Mouse (Mus musculus) limb, embryonic 11.5 days (tissue): ENCODE results near the gene Trp53bp2. TPM values are rescaled to one million over a fixed set of nuclear protein-coding genes. Genes with fewer than 3 reads are reported as not detected.

Source experiments
- ATAC-seq: fragments of 200-750 bp; cut with Nextera tagmentation; 2 replicates; pipeline ENCODE4 v1.8.0; 2017; ENCODE audit warnings: low read depth; ENCODE audit not compliant: insufficient number of reproducible peaks, low FRiP score, low TSS enrichment
- DNase-seq: peaks from one replicate; pipeline ENCODE4 v3.0.0-alpha.2; 2015; ENCODE audit warnings: low spot score
- H3K27ac ChIP-seq: fragments of 300-500 bp; sonication (generic); replicated peaks from 2 replicates; pipeline ENCODE4 v1.5.1; 2014; ENCODE audit warnings: low read depth, mild to moderate bottlenecking, low read length
- H3K27me3 ChIP-seq: fragments of 300-500 bp; sonication (generic); 2 replicates; pipeline ENCODE4 v1.6.1; 2014; ENCODE audit warnings: mild to moderate bottlenecking, low read length, mixed read lengths; ENCODE audit not compliant: control insufficient read depth, insufficient read depth
- H3K36me3 ChIP-seq: fragments of 300-500 bp; sonication (generic); 2 replicates; pipeline ENCODE4 v1.6.1; 2014; ENCODE audit warnings: mild to moderate bottlenecking, low read length, moderate library complexity, mixed read lengths; ENCODE audit not compliant: control insufficient read depth, insufficient read depth
- H3K4me1 ChIP-seq: fragments of 300-500 bp; sonication (generic); 2 replicates; pipeline ENCODE4 v1.6.1; 2014; ENCODE audit warnings: low read length, mixed read lengths; ENCODE audit not compliant: control insufficient read depth, insufficient read depth
- H3K4me2 ChIP-seq: fragments of 300-500 bp; sonication (generic); 2 replicates; pipeline ENCODE4 v1.6.1; 2014; ENCODE audit warnings: low read depth, mild to moderate bottlenecking, moderate library complexity; ENCODE audit not compliant: severe bottlenecking
- H3K4me3 ChIP-seq: fragments of 300-500 bp; sonication (generic); 2 replicates; pipeline ENCODE4 v1.5.1; 2014; ENCODE audit warnings: low read depth, low read length
- H3K9ac ChIP-seq: fragments of 300-500 bp; sonication (generic); 2 replicates; pipeline ENCODE4 v1.6.1; 2014; ENCODE audit warnings: mild to moderate bottlenecking, low read length
- H3K9me3 ChIP-seq: fragments of 300-500 bp; sonication (generic); 2 replicates; pipeline ENCODE4 v1.6.1; 2016; ENCODE audit warnings: low read length; ENCODE audit not compliant: control insufficient read depth
- WGBS: fragments of 180-500 bp; shearing (Covaris S2); extraction: QIAGEN DNeasy Blood & Tissue Kit; methylation state at CpG from one replicate; pipeline ENCODE4 v1.1.7; 2014; 5-methylcytosine and 5-hydroxymethylcytosine counted together
- polyA plus RNA-seq: library from polyadenylated mRNA; unstranded; fragments of >200 nt; fragmentation: Nextera tagmentation; extraction: Ambion mirVana; gene quantifications from 2 replicates; pipeline ENCODE4 v1.2.1, GENCODE M21; 2014

Gene Trp53bp2
- polyA plus RNA-seq, 1 experiment from 2014 or later: 41.5 TPM

- Histone ChIP-seq H3K9ac (no peak overlapping the region), H3K27me3 (no peaks in the 10 kb centered on the region), H3K4me2 (no peak overlapping the region), H3K4me1 (no peaks in the 10 kb centered on the region), H3K27ac (no peak overlapping the region), H3K9me3 (no peaks in the 10 kb centered on the region), H3K36me3 (peaks cover 14% of the 10 kb centered on the region; the same call in 1 of the 2 replicates), H3K4me3 (no peak overlapping the region)
- DNase-seq (no peak), ATAC-seq (no peak)
- 91% methylated on average over 8 of the region's 8 CpGs for WGBS
Observed at GRCm38 (mm10) chr1:182459436-182459835, 50.5 kb downstream of the Trp53bp2 start.

- WGBS: 85% methylated on average over 13 of the region's 13 CpGs
- no peaks in the 10 kb centered on the region for H3K4me1 ChIP-seq
- H3K36me3 ChIP-seq: peaks cover 10% of the 10 kb centered on the region; the same call in 1 of the 2 replicates
- H3K27me3 ChIP-seq: no peaks in the 10 kb centered on the region
- no peak overlapping the region for H3K4me3 ChIP-seq
- no peak overlapping the region for H3K27ac ChIP-seq
- H3K9me3 ChIP-seq: no peaks in the 10 kb centered on the region
- DNase-seq (no peak), ATAC-seq (no peak)
- no peak overlapping the region for H3K4me2 ChIP-seq
- no peak overlapping the region for H3K9ac ChIP-seq
Observed at GRCm38 (mm10) chr1:182460291-182461244, 51.6 kb downstream of the Trp53bp2 start.

GRCm38 (mm10) chr1:182461261-182461660 lies 52.3 kb downstream of the Trp53bp2 start:
- Histone ChIP-seq H3K9ac (no peak overlapping the region), H3K4me1 (no peaks in the 10 kb centered on the region), H3K4me3 (no peak overlapping the region), H3K4me2 (no peak overlapping the region), H3K27me3 (no peaks in the 10 kb centered on the region), H3K27ac (no peak overlapping the region), H3K36me3 (peaks cover 10% of the 10 kb centered on the region; the same call in 1 of the 2 replicates), H3K9me3 (no peaks in the 10 kb centered on the region)
- ATAC-seq (no peak), DNase-seq (no peak)
- WGBS: 87% methylated on average over 7 of the region's 7 CpGs

- H3K36me3 ChIP-seq: peaks cover 10% of the 10 kb centered on the region; the same call in 1 of the 2 replicates
- WGBS: 96% methylated on average over 10 of the region's 10 CpGs
Observed at GRCm38 (mm10) chr1:182461813-182462212, 52.8 kb downstream of the Trp53bp2 start.

DNA sequence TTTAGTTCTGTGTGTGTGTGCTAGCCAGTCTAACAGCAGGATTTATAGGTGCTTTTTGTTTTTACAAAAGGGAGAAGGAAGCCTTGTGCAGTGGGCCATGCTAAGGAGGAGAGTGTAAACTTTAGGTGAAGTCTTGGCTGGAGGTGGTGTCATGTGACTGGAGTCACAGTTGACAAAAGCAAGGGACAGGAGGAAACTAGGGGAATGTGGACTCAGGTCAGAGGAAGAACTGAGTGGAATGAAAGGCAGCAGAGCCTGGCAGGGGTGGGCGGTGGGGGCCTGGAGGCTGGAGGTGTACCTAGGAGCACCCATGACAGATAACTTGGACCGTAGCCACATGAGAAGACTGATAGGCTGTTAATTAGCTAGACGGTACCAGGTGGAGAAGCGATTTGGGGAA lies 56.3 kb downstream of the Trp53bp2 start:
- Histone ChIP-seq H3K9me3 (no peaks in the 10 kb centered on the region), H3K4me1 (no peaks in the 10 kb centered on the region), H3K36me3 (peaks cover 5% of the 10 kb centered on the region; the same call in 1 of the 2 replicates), H3K9ac (no peak overlapping the region), H3K27me3 (no peaks in the 10 kb centered on the region), H3K4me3 (no peak overlapping the region), H3K4me2 (no peak overlapping the region), H3K27ac (no peak overlapping the region)
- DNase-seq (no peak), ATAC-seq (no peak)
- WGBS: 78% methylated on average over 4 of the region's 4 CpGs

More at GRCm38 (mm10) chr1:182461813-182462212, 52.8 kb downstream of the Trp53bp2 start:
- Histone ChIP-seq H3K27me3 (no peaks in the 10 kb centered on the region), H3K27ac (no peak overlapping the region), H3K9me3 (no peaks in the 10 kb centered on the region), H3K9ac (no peak overlapping the region), H3K4me2 (no peak overlapping the region), H3K4me3 (no peak overlapping the region), H3K4me1 (no peaks in the 10 kb centered on the region)
- no peak for DNase-seq
- ATAC-seq: no peak

- H3K4me1 ChIP-seq: no peaks in the 10 kb centered on the region
- no peaks in the 10 kb centered on the region for H3K9me3 ChIP-seq
- no peaks in the 10 kb centered on the region for H3K27me3 ChIP-seq
- H3K36me3 ChIP-seq: peaks cover 5% of the 10 kb centered on the region; the same call in 1 of the 2 replicates
- H3K4me2 ChIP-seq: no peak overlapping the region
- ATAC-seq: no peak
- DNase-seq: no peak
- no peak overlapping the region for H3K27ac ChIP-seq
- WGBS: 86% methylated on average over 4 of the region's 4 CpGs
- H3K4me3 ChIP-seq: no peak overlapping the region
- no peak overlapping the region for H3K9ac ChIP-seq
Observed at GRCm38 (mm10) chr1:182465978-182466377, 57.0 kb downstream of the Trp53bp2 start.

- Histone ChIP-seq H3K4me1 (no peaks in the 10 kb centered on the region), H3K27ac (no peak overlapping the region), H3K4me3 (no peak overlapping the region), H3K4me2 (no peak overlapping the region), H3K36me3 (peaks cover 11% of the 10 kb centered on the region), H3K27me3 (no peaks in the 10 kb centered on the region), H3K9me3 (no peaks in the 10 kb centered on the region), H3K9ac (no peak overlapping the region)
- 83% methylated on average over 5 of the region's 5 CpGs for WGBS
- ATAC-seq (no peak), DNase-seq (no peak)
Observed at GRCm38 (mm10) chr1:182475005-182475796, 66.2 kb downstream of the Trp53bp2 start.

GRCm38 (mm10) chr1:182478935-182479334 lies 70.0 kb downstream of the Trp53bp2 start:
- no peak overlapping the region for H3K9ac ChIP-seq
- no peaks in the 10 kb centered on the region for H3K4me1 ChIP-seq
- H3K9me3 ChIP-seq: no peaks in the 10 kb centered on the region
- ATAC-seq: no peak
- H3K27me3 ChIP-seq: no peaks in the 10 kb centered on the region
- peaks cover 11% of the 10 kb centered on the region for H3K36me3 ChIP-seq
- no peak overlapping the region for H3K4me2 ChIP-seq
- no peak overlapping the region for H3K27ac ChIP-seq
- H3K4me3 ChIP-seq: no peak overlapping the region
- no peak for DNase-seq
- WGBS: 81% methylated on average over 4 of the region's 4 CpGs
